Mouse (Mus musculus): ENCODE data around the gene Dus1l. TPM values are rescaled to one million over a fixed set of nuclear protein-coding genes. Genes with fewer than 3 reads are reported as not detected.

The Dus1l gene
- polyA plus RNA-seq, 1 experiment from 2014 or later: 51.6 TPM

GRCm38 (mm10) chr11:120826016-120826953, 30.1 kb upstream of the Dus1l start:
- Histone ChIP-seq H3K4me1 (ENCODE audit: control insufficient read depth, low read depth, low read length) (peaks cover 34% of the 10 kb centered on the region), H3K4me2 (ENCODE audit: low read depth, low read length) (no peak overlapping the region), H3K9ac (ENCODE audit: low read depth, low read length) (no peak overlapping the region), H3K27me3 (ENCODE audit: control insufficient read depth, insufficient read depth, low read depth, low read length) (no peaks in the 10 kb centered on the region), H3K36me3 (ENCODE audit: control insufficient read depth, insufficient read depth) (no peaks in the 10 kb centered on the region), H3K9me3 (replicated peaks; ENCODE audit: control insufficient read depth, low read length) (no peaks in the 10 kb centered on the region), H3K27ac (ENCODE audit: low read length) (no peak overlapping the region), H3K4me3 (ENCODE audit: low read depth, low read length) (no peak overlapping the region)
- 77% methylated on average over 8 of the region's 8 CpGs for WGBS (ENCODE audit: insufficient replicate concordance)
- no peak for ATAC-seq (ENCODE audit: low read depth)

GRCm38 (mm10) chr11:120825289-120825863, 29.2 kb upstream of the Dus1l start:
- Histone ChIP-seq H3K4me3 (ENCODE audit: low read depth, low read length) (peak overlapping the region; percentile 75; the same call in 1 of the 2 replicates), H3K4me2 (ENCODE audit: low read depth, low read length) (peak overlapping the region; percentile 99), H3K27me3 (ENCODE audit: control insufficient read depth, insufficient read depth, low read depth, low read length) (no peaks in the 10 kb centered on the region), H3K27ac (ENCODE audit: low read length) (peak overlapping the region; percentile 70; the same call in 1 of the 2 replicates), H3K9me3 (replicated peaks; ENCODE audit: control insufficient read depth, low read length) (no peaks in the 10 kb centered on the region), H3K9ac (ENCODE audit: low read depth, low read length) (no peak overlapping the region), H3K36me3 (ENCODE audit: control insufficient read depth, insufficient read depth) (no peaks in the 10 kb centered on the region; the same call in 1 of the 2 replicates), H3K4me1 (ENCODE audit: control insufficient read depth, low read depth, low read length) (peaks cover 31% of the 10 kb centered on the region)
- ATAC-seq (ENCODE audit: low read depth): no peak
- WGBS (ENCODE audit: insufficient replicate concordance): 61% methylated on average over 4 of the region's 4 CpGs

- under 1% methylated on average over 21 of the region's 21 CpGs for WGBS (ENCODE audit: insufficient replicate concordance)
- ATAC-seq (ENCODE audit: low read depth): no peak
These were observed 28.6 kb upstream of the Dus1l start for GRCm38 (mm10) chr11:120824787-120825288.

GRCm38 (mm10) chr11:120823956-120824786, 28.0 kb upstream of the Dus1l start, which contains the start of gene Fasn:
Fasn (minus strand) TSS chr11:120824547.
- Histone ChIP-seq H3K27ac (ENCODE audit: low read length) (peak within 1 kb of the TSS; percentile 83), H3K4me3 (ENCODE audit: low read depth, low read length) (peak within 1 kb of the TSS; percentile 75), H3K4me1 (ENCODE audit: control insufficient read depth, low read depth, low read length) (peaks cover 31% of the 10 kb centered on the region), H3K9me3 (replicated peaks; ENCODE audit: control insufficient read depth, low read length) (no peaks in the 10 kb centered on the region), H3K27me3 (ENCODE audit: control insufficient read depth, insufficient read depth, low read depth, low read length) (no peaks in the 10 kb centered on the region), H3K9ac (ENCODE audit: low read depth, low read length) (peak within 1 kb of the TSS; percentile 82), H3K36me3 (ENCODE audit: control insufficient read depth, insufficient read depth) (peaks cover 10% of the 10 kb centered on the region), H3K4me2 (ENCODE audit: low read depth, low read length) (peak within 1 kb of the TSS; percentile 99)
- WGBS (ENCODE audit: insufficient replicate concordance): under 1% methylated on average over 102 of the region's 109 CpGs
- ATAC-seq (ENCODE audit: low read depth): peak; percentile 86

More at GRCm38 (mm10) chr11:120824787-120825288, 28.6 kb upstream of the Dus1l start:
- Histone ChIP-seq H3K4me1 (ENCODE audit: control insufficient read depth, low read depth, low read length) (peaks cover 31% of the 10 kb centered on the region), H3K4me3 (ENCODE audit: low read depth, low read length) (peak overlapping the region; percentile 75), H3K9ac (ENCODE audit: low read depth, low read length) (peak overlapping the region; percentile 82), H3K27me3 (ENCODE audit: control insufficient read depth, insufficient read depth, low read depth, low read length) (no peaks in the 10 kb centered on the region), H3K4me2 (ENCODE audit: low read depth, low read length) (peak overlapping the region; percentile 99), H3K36me3 (ENCODE audit: control insufficient read depth, insufficient read depth) (peaks cover 4% of the 10 kb centered on the region), H3K27ac (ENCODE audit: low read length) (peak overlapping the region; percentile 70), H3K9me3 (replicated peaks; ENCODE audit: control insufficient read depth, low read length) (no peaks in the 10 kb centered on the region)

GRCm38 (mm10) chr11:120823551-120823947, 27.3 kb upstream of the Dus1l start:
- peak overlapping the region; percentile 75 for H3K4me3 ChIP-seq (ENCODE audit: low read depth, low read length)
- H3K27me3 ChIP-seq (ENCODE audit: control insufficient read depth, insufficient read depth, low read depth, low read length): no peaks in the 10 kb centered on the region
- H3K9me3 ChIP-seq (replicated peaks; ENCODE audit: control insufficient read depth, low read length): no peaks in the 10 kb centered on the region
- H3K4me1 ChIP-seq (ENCODE audit: control insufficient read depth, low read depth, low read length): peaks cover 31% of the 10 kb centered on the region
- peak; percentile 35 for ATAC-seq (ENCODE audit: low read depth)
- peak overlapping the region; percentile 82 for H3K9ac ChIP-seq (ENCODE audit: low read depth, low read length)
- H3K36me3 ChIP-seq (ENCODE audit: control insufficient read depth, insufficient read depth): peaks cover 15% of the 10 kb centered on the region
- WGBS (ENCODE audit: insufficient replicate concordance): 0% methylated on average over 40 of the region's 40 CpGs
- peak overlapping the region; percentile 99 for H3K4me2 ChIP-seq (ENCODE audit: low read depth, low read length)
- peak overlapping the region; percentile 83 for H3K27ac ChIP-seq (ENCODE audit: low read length)

GRCm38 (mm10) chr11:120822831-120823550, 26.8 kb upstream of the Dus1l start:
- H3K27me3 ChIP-seq (ENCODE audit: control insufficient read depth, insufficient read depth, low read depth, low read length): no peaks in the 10 kb centered on the region
- no peak for ATAC-seq (ENCODE audit: low read depth)
- 1% methylated on average over 14 of the region's 14 CpGs for whole genome bisulfite sequencing (ENCODE audit: insufficient replicate concordance)
- H3K9ac ChIP-seq (ENCODE audit: low read depth, low read length): peak overlapping the region; percentile 82
- H3K4me2 ChIP-seq (ENCODE audit: low read depth, low read length): peak overlapping the region; percentile 99
- H3K36me3 ChIP-seq (ENCODE audit: control insufficient read depth, insufficient read depth): peaks cover 19% of the 10 kb centered on the region
- H3K9me3 ChIP-seq (replicated peaks; ENCODE audit: control insufficient read depth, low read length): no peaks in the 10 kb centered on the region
- peak overlapping the region; percentile 83; the same call in 1 of the 2 replicates for H3K27ac ChIP-seq (ENCODE audit: low read length)
- peaks cover 31% of the 10 kb centered on the region for H3K4me1 ChIP-seq (ENCODE audit: control insufficient read depth, low read depth, low read length)
- H3K4me3 ChIP-seq (ENCODE audit: low read depth, low read length): peak overlapping the region; percentile 75

GRCm38 (mm10) chr11:120822321-120822720, 26.1 kb upstream of the Dus1l start:
- no peak for ATAC-seq (ENCODE audit: low read depth)
- 30% methylated on average over 4 of the region's 4 CpGs for WGBS (ENCODE audit: insufficient replicate concordance)

More at GRCm38 (mm10) chr11:120822321-120822720, 26.1 kb upstream of the Dus1l start:
- no peaks in the 10 kb centered on the region for H3K9me3 ChIP-seq (replicated peaks; ENCODE audit: control insufficient read depth, low read length)
- peak overlapping the region; percentile 17; the same call in 1 of the 2 replicates for H3K9ac ChIP-seq (ENCODE audit: low read depth, low read length)
- peak overlapping the region; percentile 75 for H3K4me3 ChIP-seq (ENCODE audit: low read depth, low read length)
- peaks cover 19% of the 10 kb centered on the region for H3K36me3 ChIP-seq (ENCODE audit: control insufficient read depth, insufficient read depth)
- no peaks in the 10 kb centered on the region for H3K27me3 ChIP-seq (ENCODE audit: control insufficient read depth, insufficient read depth, low read depth, low read length)
- H3K4me2 ChIP-seq (ENCODE audit: low read depth, low read length): peak overlapping the region; percentile 99
- H3K4me1 ChIP-seq (ENCODE audit: control insufficient read depth, low read depth, low read length): peaks cover 31% of the 10 kb centered on the region
- no peak overlapping the region for H3K27ac ChIP-seq (ENCODE audit: low read length)
